In genomic region chr7:99304029-99304428, GRCm38 (mm10) we compare ENCODE assay signal across 11 mouse cellular contexts. TPM values are rescaled to one million over a fixed set of nuclear protein-coding genes. Genes with fewer than 3 reads are reported as not detected.
DNase-seq lines count a peak whose midpoint lies in the region; ATAC-seq lines count a peak whose summit lies in the region.
"Had no signal": no experiment of that assay in that cellular context is flagged by ENCODE, and none has a peak within 500 bp of the region (broad histone marks: within the 10 kb centered on the region; RNA-seq: fewer than 3 reads in every experiment).

No protein-coding gene starts in this region.

- ATAC-seq in forebrain, embryonic 13.5 days, result peak; percentile 46; the same call in 1 of the 2 replicates
- peak; percentile 41; the same call in 1 of the 2 replicates for ATAC-seq in midbrain, embryonic 11.5 days (ENCODE audit: low FRiP score)
- no peak for ATAC-seq in megakaryocyte progenitor cell, adult 5-6 weeks (replicated peaks; ENCODE audit: poor library complexity)

- peak; percentile 6 for DNase-seq in 3T3-L1 (ENCODE audit: low read depth, low spot score)
- peak; percentile 63 for DNase-seq in MN1 (ENCODE audit: low spot score)
- DNase-seq in midbrain, embryonic 11.5 days (ENCODE audit: low spot score, missing footprints), result no peak
- DNase-seq in frontal cortex, postnatal 36 days (ENCODE audit: low spot score in 2 of 2), result no peak
- no peak for DNase-seq in lung, adult 18-20 months
- DNase-seq: kidney, postnatal 36 days; liver, embryonic 13.5 days; thymus, postnatal 25 days had no signal

- H3K27ac ChIP-seq in forebrain, embryonic 13.5 days, result peak overlapping the region; percentile 68
- H3K27ac ChIP-seq in midbrain, embryonic 11.5 days (ENCODE audit: low read depth, low read length), result no peak overlapping the region; the same call in 1 of the 2 replicates
- H3K27ac ChIP-seq: liver, embryonic 13.5 days had no signal

- WGBS in forebrain, embryonic 13.5 days, result 15% methylated on average over 6 of the region's 6 CpGs
- 56% methylated on average over 6 of the region's 6 CpGs for WGBS in midbrain, embryonic 11.5 days

- H3K9me3 ChIP-seq in forebrain, embryonic 13.5 days (replicated peaks), result no peaks in the 10 kb centered on the region
- H3K9me3 ChIP-seq in midbrain, embryonic 11.5 days (ENCODE audit: control insufficient read depth, low read length), result no peaks in the 10 kb centered on the region
- H3K9me3 ChIP-seq: liver, embryonic 13.5 days had no signal

- H3K9ac ChIP-seq in forebrain, embryonic 13.5 days, result no peak overlapping the region
- no peak overlapping the region for H3K9ac ChIP-seq in midbrain, embryonic 11.5 days (ENCODE audit: low read length)
- H3K9ac ChIP-seq: liver, embryonic 13.5 days had no signal

- no peak overlapping the region for H3K4me2 ChIP-seq in forebrain, embryonic 13.5 days
- no peak overlapping the region for H3K4me2 ChIP-seq in midbrain, embryonic 11.5 days
- H3K4me2 ChIP-seq: liver, embryonic 13.5 days had no signal

- no peaks in the 10 kb centered on the region for H3K27me3 ChIP-seq in forebrain, embryonic 13.5 days
- peaks cover under 1% of the 10 kb centered on the region; the same call in 1 of the 2 replicates for H3K27me3 ChIP-seq in midbrain, embryonic 11.5 days (ENCODE audit: control insufficient read depth, insufficient read depth, low read length)
- H3K27me3 ChIP-seq: liver, embryonic 13.5 days had no signal

- no peaks in the 10 kb centered on the region; the same call in 1 of the 2 replicates for H3K36me3 ChIP-seq in forebrain, embryonic 13.5 days (ENCODE audit: poor library complexity, severe bottlenecking)
- H3K36me3 ChIP-seq in midbrain, embryonic 11.5 days (ENCODE audit: control insufficient read depth, insufficient read depth, low read length), result no peaks in the 10 kb centered on the region
- H3K36me3 ChIP-seq: liver, embryonic 13.5 days had no signal

- H3K4me3 ChIP-seq in forebrain, embryonic 13.5 days, result no peak overlapping the region
- no peak overlapping the region for H3K4me3 ChIP-seq in midbrain, embryonic 11.5 days (ENCODE audit: low read depth, low read length)
- H3K4me3 ChIP-seq: liver, embryonic 13.5 days had no signal

- peaks cover 50% of the 10 kb centered on the region for H3K4me1 ChIP-seq in forebrain, embryonic 13.5 days
- peaks cover 12% of the 10 kb centered on the region for H3K4me1 ChIP-seq in midbrain, embryonic 11.5 days (ENCODE audit: control insufficient read depth, insufficient read depth, low read length)
- H3K4me1 ChIP-seq: liver, embryonic 13.5 days had no signal

RNA-seq across cellular contexts. Expression of gene Map6, which starts 36.8 kb away (rescaled TPM):
- polyA plus RNA-seq in forebrain, embryonic 13.5 days (2015; fragmentation: Nextera tagmentation; extraction: Ambion mirVana), result 46.9 and 51.3 TPM in 2 replicates
- 38.8 and 43.1 TPM in 2 replicates for polyA plus RNA-seq in midbrain, embryonic 11.5 days (2014; fragmentation: Nextera tagmentation; extraction: Ambion mirVana)
- 0.56 TPM in 1 of 2 replicates, not detected in the other for total RNA-seq in megakaryocyte progenitor cell, adult 5-6 weeks (2015)
- total RNA-seq in megakaryocyte progenitor cell, adult 5-6 weeks (2017), result not detected in 2 replicates
- total RNA-seq: MEL had no signal

RNA-seq across cellular contexts. Expression of gene Serpinh1, which starts 49.0 kb away (rescaled TPM):
- 261 and 291 TPM in 2 replicates for polyA plus RNA-seq in forebrain, embryonic 13.5 days (2015; fragmentation: Nextera tagmentation; extraction: Ambion mirVana)
- 202 and 210 TPM in 2 replicates for polyA plus RNA-seq in midbrain, embryonic 11.5 days (2014; fragmentation: Nextera tagmentation; extraction: Ambion mirVana)
- total RNA-seq in megakaryocyte progenitor cell, adult 5-6 weeks (2015), result 0.05 TPM in 1 of 2 replicates, not detected in the other
- total RNA-seq in megakaryocyte progenitor cell, adult 5-6 weeks (2017), result not detected in 2 replicates
- total RNA-seq: MEL had no signal

Comparison
In these comparisons a context has a peak if more than half of its experiments do, and no peak if none do; other contexts are left out.
1. DNase-seq: peak in 3T3-L1 (single experiment) and MN1 (single experiment); none in midbrain, embryonic 11.5 days (single experiment), frontal cortex, postnatal 36 days (0 of 2) and lung, adult 18-20 months (0 of 2).